Mouse (Mus musculus): ENCODE measurements around the gene Gm21778. TPM values are rescaled to one million over a fixed set of nuclear protein-coding genes. Genes with fewer than 3 reads are reported as not detected.
"Not testable (repeated sequence)": the region's sequence is repeated elsewhere in the genome, so short reads cannot be mapped to it uniquely, and the experiment has no call there.

Gene Gm21778
- total RNA-seq (2021): not detected

DNA sequence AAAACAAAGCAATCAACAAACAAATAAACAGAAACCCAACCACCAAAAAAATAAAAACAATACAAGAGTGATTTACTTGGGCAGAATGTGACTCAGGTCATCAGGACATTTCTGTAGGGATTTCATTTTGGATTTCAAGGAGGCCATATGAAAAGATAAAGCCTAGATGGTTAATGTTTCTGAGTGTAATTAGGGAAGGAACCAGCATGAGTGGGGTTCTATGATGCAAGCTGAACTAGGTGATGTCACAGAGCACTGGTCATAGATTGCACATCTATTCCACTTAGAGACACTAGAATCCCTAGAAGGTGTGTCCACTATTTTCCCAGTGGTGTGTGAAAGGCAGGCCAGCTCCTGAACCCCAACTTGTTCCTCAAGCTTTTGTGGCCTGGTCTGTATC is at the start of gene Gm21778:
Gm21778 (plus strand) TSS at position 301 of the 400 bp plus-strand sequence.
- intact Hi-C loops (cut with DNase I); DNase-seq: not testable (repeated sequence)

Other genes starting within 250 kb of the Gm21778 start
- not detected for gene Gm20914, start 216.5 kb upstream of the Gm21778 start, total RNA-seq (2021)
- not detected for gene Gm28171, start 149.1 kb upstream of the Gm21778 start, total RNA-seq (2021)

All from heart, postnatal 10 days (tissue).